23 mouse cellular contexts compared by ENCODE assay signal in genomic region chr6:77288402-77288801, GRCm38 (mm10). TPM values are rescaled to one million over a fixed set of nuclear protein-coding genes. Genes with fewer than 3 reads are reported as not detected.
DNase-seq lines count a peak whose midpoint lies in the region; ATAC-seq lines count a peak whose summit lies in the region.
"Had no signal": no experiment of that assay in that cellular context is flagged by ENCODE, and none has a peak within 500 bp of the region (broad histone marks: within the 10 kb centered on the region; RNA-seq: fewer than 3 reads in every experiment).

No protein-coding gene starts in this region.

- ATAC-seq in cerebellum, adult (ENCODE audit: insufficient number of reproducible peaks, low FRiP score, low TSS enrichment), result peak; percentile 75
- ATAC-seq: CD4-positive, CD25-positive, alpha-beta regulatory T cell, adult 4 months; forebrain, embryonic 14.5 days; intestine, embryonic 16.5 days had no signal

- DNase-seq in left cerebral cortex, postnatal 4 days, result peak; percentile 80
- DNase-seq in left cerebral cortex, postnatal 36 days (ENCODE audit: low spot score in 2 of 2), result no peak
- peak; percentile 11 for DNase-seq in cerebellum, adult 8-10 months
- DNase-seq in cerebellum, postnatal 25 days, result peak; percentile 58 to 75
- DNase-seq in frontal cortex, postnatal 14 days (ENCODE audit: low spot score in 2 of 2), result no peak
- no peak for DNase-seq in B cell, adult 2 months
- no peak for DNase-seq in adrenal gland, postnatal 36 days
- DNase-seq: embryo, embryonic 11 days; heart, adult 2 months; kidney, adult 9 months; kidney, postnatal 10 days; layer of hippocampus, postnatal 36 days; liver; lung, embryonic 14.5 days; lung, postnatal 14 days; right cerebral cortex, postnatal 4 days; thymus, postnatal 4 days had no signal

- intact Hi-C loops in left cerebral cortex, postnatal 4 days (cut with DNase I), result no loop called here
- intact Hi-C loops in left cerebral cortex, postnatal 36 days (cut with DNase I), result no loop called here

RNA-seq across cellular contexts. Expression of gene Lrrtm1, which starts 45.9 kb away (rescaled TPM):
- total RNA-seq in left cerebral cortex, postnatal 4 days (2021), result 10 to 100 TPM; 66.6 to 67.0 TPM
- 10 to 100 TPM; 62.7 to 63.9 TPM for total RNA-seq in left cerebral cortex, postnatal 36 days (2021)
- total RNA-seq in adrenal gland, postnatal 36 days (2021), result under 1 TPM; 0.50 to 0.56 TPM
- total RNA-seq: gastrocnemius, adult 18-20 months; heart, adult 2 months; hematopoietic stem cell, adult 5-6 weeks had no signal

Comparison
In these comparisons a context has a peak if more than half of its experiments do, and no peak if none do; other contexts are left out.
1. DNase-seq: peak in left cerebral cortex, postnatal 4 days (single experiment), cerebellum, adult 8-10 months (single experiment) and cerebellum, postnatal 25 days (2 of 2); none in left cerebral cortex, postnatal 36 days (0 of 2), frontal cortex, postnatal 14 days (0 of 2), B cell, adult 2 months (0 of 2) and adrenal gland, postnatal 36 days (0 of 2).
2. RNA of gene Lrrtm1, which starts 45.9 kb away (total RNA-seq): 66.6 to 67.0 TPM in left cerebral cortex, postnatal 4 days and 62.7 to 63.9 TPM in left cerebral cortex, postnatal 36 days; 0.50 to 0.56 TPM in adrenal gland, postnatal 36 days; every median in the first group is over 10 times any median in the second.